Mouse (Mus musculus) liver, embryonic 14.5 days (tissue): ENCODE data around the gene Polk.

ENCODE experiments used
- CTCF ChIP-seq: IDR thresholded peaks from 2 replicates; pipeline ENCODE4 v1.5.1; 2016; ENCODE audit warnings: antibody characterized with exemption, low read depth, control low read depth
- EP300 ChIP-seq: IDR thresholded peaks from 2 replicates; pipeline ENCODE4 v1.6.1; 2016; ENCODE audit warnings: antibody characterized with exemption, low read depth

- TF ChIP-seq CTCF = no peak
- TF ChIP-seq EP300 = no peak
Observed at GRCm38 (mm10) chr13:96547250-96547649, 4.9 kb upstream of the Polk start.
